Mouse (Mus musculus) forebrain, embryonic 10.5 days (tissue): ENCODE measurements around the gene Syne3. TPM values are rescaled to one million over a fixed set of nuclear protein-coding genes. Genes with fewer than 3 reads are reported as not detected.

Experiments
- DNase-seq: peaks from one replicate; pipeline ENCODE4 v3.0.0-alpha.2; 2017; ENCODE audit warnings: low spot score; ENCODE audit errors: extremely low spot score
- H3K27ac ChIP-seq: fragments of 300-500 bp; sonication (generic); 2 replicates; pipeline ENCODE4 v1.5.1; 2016; ENCODE audit warnings: mild to moderate bottlenecking
- H3K27me3 ChIP-seq: fragments of 300-500 bp; sonication (generic); 2 replicates; pipeline ENCODE4 v1.6.1; 2016; ENCODE audit warnings: mild to moderate bottlenecking; ENCODE audit not compliant: poor library complexity, severe bottlenecking
- H3K36me3 ChIP-seq: fragments of 300-500 bp; sonication (generic); replicated peaks from 2 replicates; pipeline ENCODE4 v1.6.1; 2016; ENCODE audit warnings: mild to moderate bottlenecking, moderate library complexity
- H3K4me1 ChIP-seq: fragments of 300-500 bp; sonication (generic); 2 replicates; pipeline ENCODE4 v1.6.1; 2016
- H3K4me3 ChIP-seq: fragments of 300-500 bp; sonication (generic); 2 replicates; pipeline ENCODE4 v1.5.1; 2016; ENCODE audit warnings: mild to moderate bottlenecking, moderate library complexity
- H3K9me3 ChIP-seq: fragments of 300-500 bp; sonication (generic); 2 replicates; pipeline ENCODE4 v1.6.1; 2016; ENCODE audit warnings: mild to moderate bottlenecking, moderate library complexity
- WGBS: fragments of 180-500 bp; shearing (Covaris S2); methylation state at CpG from one replicate; pipeline ENCODE4 v1.1.7; 2016; 5-methylcytosine and 5-hydroxymethylcytosine counted together
- polyA plus RNA-seq: library from polyadenylated mRNA; unstranded; fragments of >200 nt; fragmentation: Nextera tagmentation; extraction: Ambion mirVana; gene quantifications from 2 replicates; pipeline ENCODE4 v1.2.1, GENCODE M21; 2016

Gene Syne3
- polyA plus RNA-seq, 1 experiment from 2014 or later = 0.10 TPM

GRCm38 (mm10) chr12:104904138-104904537 is 105.5 kb downstream of the Syne3 start:
- H3K9me3 ChIP-seq = peaks cover 5% of the 10 kb centered on the region; the same call in 1 of the 2 replicates
- H3K36me3 ChIP-seq = no peaks in the 10 kb centered on the region
- peaks cover 51% of the 10 kb centered on the region for H3K4me1 ChIP-seq
- no peak for DNase-seq
- no peak overlapping the region for H3K4me3 ChIP-seq
- 28% methylated on average over 5 of the region's 5 CpGs for WGBS
- peaks cover 59% of the 10 kb centered on the region for H3K27me3 ChIP-seq
- H3K27ac ChIP-seq = peak overlapping the region; percentile 4; the same call in 1 of the 2 replicates

DNA sequence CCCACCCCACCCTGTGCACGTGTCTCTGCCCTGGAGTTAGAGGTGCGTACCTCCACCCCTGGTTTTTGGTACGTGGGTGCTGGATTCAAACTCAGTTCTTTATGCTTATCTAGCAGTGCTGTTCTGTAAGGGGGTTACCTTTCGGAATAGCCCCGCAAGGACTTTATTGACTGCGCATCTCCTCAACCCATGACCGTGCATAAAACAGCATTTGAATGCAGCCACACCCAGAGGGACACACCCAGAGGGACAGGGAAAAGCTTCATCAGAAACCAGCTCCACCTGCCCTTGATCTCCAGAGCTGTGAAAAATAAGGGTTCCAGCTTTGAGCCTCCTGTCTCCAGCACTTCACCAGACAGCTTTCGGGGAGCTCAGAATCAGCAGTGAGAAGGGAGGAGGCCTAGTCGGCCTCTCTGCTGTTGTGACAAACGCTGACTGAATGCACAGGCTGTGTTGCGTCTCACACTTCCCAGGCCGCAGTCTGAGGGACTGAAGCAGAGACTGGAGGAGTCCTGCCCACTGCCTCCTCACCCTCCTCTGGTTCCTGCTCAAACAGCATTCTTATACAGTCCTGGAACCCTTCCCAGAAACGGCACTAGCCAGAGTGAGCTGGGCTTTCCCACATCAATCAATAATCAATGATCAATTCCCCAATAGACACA is 107.1 kb downstream of the Syne3 start:
- Histone ChIP-seq H3K27ac (no peak overlapping the region), H3K36me3 (no peaks in the 10 kb centered on the region), H3K27me3 (peaks cover 56% of the 10 kb centered on the region), H3K4me1 (peaks cover 43% of the 10 kb centered on the region), H3K4me3 (no peak overlapping the region), H3K9me3 (peaks cover 5% of the 10 kb centered on the region; the same call in 1 of the 2 replicates)
- DNase-seq = no peak
- 86% methylated on average over 13 of the region's 13 CpGs for WGBS

GRCm38 (mm10) chr12:104901320-104901719 is 108.3 kb downstream of the Syne3 start:
- Histone ChIP-seq H3K4me3 (no peak overlapping the region), H3K36me3 (no peaks in the 10 kb centered on the region), H3K27ac (peak overlapping the region; percentile 78), H3K4me1 (peaks cover 50% of the 10 kb centered on the region), H3K27me3 (peaks cover 45% of the 10 kb centered on the region), H3K9me3 (no peaks in the 10 kb centered on the region)
- WGBS = 37% methylated on average over 8 of the region's 8 CpGs
- DNase-seq = no peak

GRCm38 (mm10) chr12:104899835-104900234 is 109.8 kb downstream of the Syne3 start:
- Histone ChIP-seq H3K4me1 (peaks cover 53% of the 10 kb centered on the region), H3K4me3 (no peak overlapping the region), H3K9me3 (no peaks in the 10 kb centered on the region), H3K27ac (0 out of 2 replicates have a peak overlapping the region, but pooled peaks have one; percentile 3), H3K36me3 (no peaks in the 10 kb centered on the region), H3K27me3 (peaks cover 30% of the 10 kb centered on the region)
- no peak for DNase-seq
- WGBS = 94% methylated on average over 3 of the region's 3 CpGs

- H3K36me3 ChIP-seq = no peaks in the 10 kb centered on the region
- H3K4me1 ChIP-seq = peaks cover 46% of the 10 kb centered on the region
- no peaks in the 10 kb centered on the region for H3K9me3 ChIP-seq
- H3K27ac ChIP-seq = 0 out of 2 replicates have a peak overlapping the region, but pooled peaks have one; percentile 3
- DNase-seq = no peak
- no peak overlapping the region for H3K4me3 ChIP-seq
- 68% methylated on average over 11 of the region's 11 CpGs for WGBS
- peaks cover 24% of the 10 kb centered on the region for H3K27me3 ChIP-seq
Measured at GRCm38 (mm10) chr12:104899161-104899560, 110.4 kb downstream of the Syne3 start.

- no peak for DNase-seq
- Histone ChIP-seq H3K27ac (no peak overlapping the region), H3K9me3 (no peaks in the 10 kb centered on the region), H3K4me3 (no peak overlapping the region), H3K27me3 (peaks cover 19% of the 10 kb centered on the region), H3K36me3 (no peaks in the 10 kb centered on the region), H3K4me1 (peaks cover 45% of the 10 kb centered on the region)
- 73% methylated on average over 9 of the region's 9 CpGs for WGBS
Measured at GRCm38 (mm10) chr12:104898718-104899117, 110.9 kb downstream of the Syne3 start.

- H3K27ac ChIP-seq = peak overlapping the region; percentile 79
- H3K36me3 ChIP-seq = no peaks in the 10 kb centered on the region
- peaks cover 11% of the 10 kb centered on the region; the same call in 1 of the 2 replicates for H3K27me3 ChIP-seq
- peaks cover 44% of the 10 kb centered on the region for H3K4me1 ChIP-seq
- no peak overlapping the region for H3K4me3 ChIP-seq
- WGBS = 58% methylated on average over 8 of the region's 8 CpGs
- DNase-seq = peak; percentile 38
- no peaks in the 10 kb centered on the region for H3K9me3 ChIP-seq
Measured at GRCm38 (mm10) chr12:104897051-104897618, 112.5 kb downstream of the Syne3 start.

GRCm38 (mm10) chr12:104896640-104897039 is 113.0 kb downstream of the Syne3 start:
- Histone ChIP-seq H3K9me3 (no peaks in the 10 kb centered on the region), H3K27me3 (peaks cover 11% of the 10 kb centered on the region; the same call in 1 of the 2 replicates), H3K4me1 (peaks cover 41% of the 10 kb centered on the region), H3K27ac (peak overlapping the region; percentile 79), H3K4me3 (no peak overlapping the region), H3K36me3 (no peaks in the 10 kb centered on the region)
- 60% methylated on average over 16 of the region's 16 CpGs for WGBS
- no peak for DNase-seq

- no peaks in the 10 kb centered on the region for H3K27me3 ChIP-seq
- no peaks in the 10 kb centered on the region for H3K36me3 ChIP-seq
- H3K27ac ChIP-seq = no peak overlapping the region
- H3K4me1 ChIP-seq = peaks cover 19% of the 10 kb centered on the region
- no peak for DNase-seq
- H3K9me3 ChIP-seq = no peaks in the 10 kb centered on the region
- 95% methylated on average over 3 of the region's 3 CpGs for WGBS
- H3K4me3 ChIP-seq = no peak overlapping the region
Measured at GRCm38 (mm10) chr12:104892245-104892644, 117.4 kb downstream of the Syne3 start.

- Histone ChIP-seq H3K27me3 (no peaks in the 10 kb centered on the region), H3K9me3 (no peaks in the 10 kb centered on the region), H3K27ac (no peak overlapping the region), H3K36me3 (no peaks in the 10 kb centered on the region), H3K4me3 (no peak overlapping the region), H3K4me1 (0 out of 2 replicates have a peak, but pooled peaks cover 6% of the 10 kb centered on the region)
- DNase-seq = no peak
- WGBS = 81% methylated on average over 8 of the region's 8 CpGs
Measured at GRCm38 (mm10) chr12:104890066-104890465, 119.5 kb downstream of the Syne3 start.

GRCm38 (mm10) chr12:104886104-104886503 is 123.5 kb downstream of the Syne3 start:
- no peak overlapping the region for H3K27ac ChIP-seq
- no peaks in the 10 kb centered on the region for H3K36me3 ChIP-seq
- H3K27me3 ChIP-seq = no peaks in the 10 kb centered on the region
- H3K9me3 ChIP-seq = no peaks in the 10 kb centered on the region
- 86% methylated on average over 7 of the region's 7 CpGs for WGBS
- DNase-seq = no peak
- 0 out of 2 replicates have a peak, but pooled peaks cover 7% of the 10 kb centered on the region for H3K4me1 ChIP-seq
- H3K4me3 ChIP-seq = no peak overlapping the region

GRCm38 (mm10) chr12:104882533-104882932 is 127.1 kb downstream of the Syne3 start:
- DNase-seq = no peak
- 78% methylated on average over 5 of the region's 5 CpGs for WGBS
- no peaks in the 10 kb centered on the region for H3K27me3 ChIP-seq
- H3K9me3 ChIP-seq = no peaks in the 10 kb centered on the region
- no peaks in the 10 kb centered on the region for H3K36me3 ChIP-seq
- H3K4me1 ChIP-seq = peaks cover 20% of the 10 kb centered on the region
- H3K4me3 ChIP-seq = no peak overlapping the region
- H3K27ac ChIP-seq = 0 out of 2 replicates have a peak overlapping the region, but pooled peaks have one; percentile 5

DNA sequence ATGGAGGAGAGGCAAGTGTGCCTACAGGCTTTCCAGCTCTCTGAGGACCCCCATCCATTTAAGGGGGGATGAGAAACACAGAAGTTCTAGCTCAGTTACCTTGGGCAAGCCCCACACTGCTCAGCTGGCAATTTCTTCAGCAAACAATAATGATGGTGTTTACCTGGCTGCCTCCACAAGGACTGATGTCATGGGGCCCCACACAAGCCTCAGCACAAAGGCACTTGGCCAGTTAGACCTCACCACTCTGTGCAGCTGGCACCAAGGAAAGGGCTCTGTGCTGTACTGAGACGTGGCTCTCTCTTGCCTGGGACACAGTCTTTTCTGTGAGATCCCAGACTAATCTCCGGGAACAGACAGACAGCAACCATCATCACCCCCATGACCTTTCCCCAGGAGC is 127.5 kb downstream of the Syne3 start:
- Histone ChIP-seq H3K27ac (peak overlapping the region; percentile 5; the same call in 1 of the 2 replicates), H3K9me3 (no peaks in the 10 kb centered on the region), H3K36me3 (no peaks in the 10 kb centered on the region), H3K27me3 (no peaks in the 10 kb centered on the region), H3K4me3 (no peak overlapping the region), H3K4me1 (peaks cover 20% of the 10 kb centered on the region)
- DNase-seq = no peak
- 66% methylated on average over 2 of the region's 2 CpGs for WGBS
